Comparison of ENCODE assay signal across 30 mouse cellular contexts in the genomic region with DNA sequence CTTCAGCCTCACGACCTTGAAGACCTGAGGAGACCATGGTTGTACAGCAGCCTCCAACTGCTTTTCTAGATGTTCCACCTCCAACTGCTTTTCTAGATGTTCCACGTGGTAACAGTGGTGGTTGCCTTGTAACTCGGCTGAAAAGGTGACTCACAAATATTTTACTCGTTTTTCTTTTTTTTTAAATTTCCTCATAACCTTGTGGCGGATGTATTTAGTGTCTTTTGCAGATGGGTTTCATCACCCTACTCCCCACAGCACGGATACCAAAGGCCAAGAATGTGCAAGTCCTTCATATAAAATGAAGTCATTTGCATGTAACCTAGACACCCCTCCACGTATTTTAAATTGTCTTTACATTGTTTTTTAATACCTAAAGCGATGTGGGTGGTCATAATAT. TPM values are rescaled to one million over a fixed set of nuclear protein-coding genes. Genes with fewer than 3 reads are reported as not detected.
"Had no signal": no experiment of that assay in that cellular context is flagged by ENCODE, and none has a peak within 500 bp of the region (broad histone marks: within the 10 kb centered on the region; RNA-seq: fewer than 3 reads in every experiment).

No protein-coding gene starts in this region.

- ATAC-seq: liver, embryonic 12.5 days had no signal

- H3K4me3 ChIP-seq: kidney, embryonic 15.5 days; left cerebral cortex, adult 2 months; limb, embryonic 12.5 days; limb, embryonic 15.5 days; liver, embryonic 12.5 days; liver, embryonic 15.5 days; lung, embryonic 15.5 days; neural tube, embryonic 12.5 days; neural tube, embryonic 15.5 days had no signal

- H3K36me3 ChIP-seq: kidney, embryonic 15.5 days; limb, embryonic 12.5 days; limb, embryonic 15.5 days; liver, embryonic 12.5 days; liver, embryonic 15.5 days; lung, embryonic 15.5 days; neural tube, embryonic 12.5 days; neural tube, embryonic 15.5 days had no signal

- H3K27me3 ChIP-seq: kidney, embryonic 15.5 days; limb, embryonic 12.5 days; limb, embryonic 15.5 days; lung, embryonic 15.5 days; neural tube, embryonic 12.5 days; neural tube, embryonic 15.5 days had no signal

- DNase-seq: kidney, adult 11 months; kidney, adult 8-10 months; kidney, postnatal 10 days; kidney, postnatal 36 days; layer of hippocampus, postnatal 36 days; lung, adult 18-20 months; lung, postnatal 10 days; lung, postnatal 36 days; midbrain, embryonic 14.5 days; right cerebral cortex, adult 18-20 months; right cerebral cortex, postnatal 14 days; right cerebral cortex, postnatal 4 days; thymus, adult 18-20 months; thymus, postnatal 36 days had no signal

RNA-seq across cellular contexts. Expression of gene Gm49711, which starts 41.3 kb away (rescaled TPM):
- total RNA-seq: layer of hippocampus, adult 18-20 months; layer of hippocampus, postnatal 36 days; left cerebral cortex, postnatal 10 days; left cerebral cortex, postnatal 36 days; megakaryocyte-erythroid progenitor cell, adult 5-6 weeks; midbrain, postnatal 0 days had no signal
- polyA plus RNA-seq: limb, embryonic 12.5 days; liver, embryonic 12.5 days; liver, embryonic 15.5 days; lung, embryonic 15.5 days; midbrain, embryonic 11.5 days; stomach, embryonic 14.5 days had no signal
